Mouse (Mus musculus): ENCODE data around the gene Parn. TPM values are rescaled to one million over a fixed set of nuclear protein-coding genes. Genes with fewer than 3 reads are reported as not detected.

Gene Parn
- total and polyA plus RNA-seq, 3 experiments: 26.7 to 160 (median 38.2) TPM

- Histone ChIP-seq H3K36me3 (ENCODE audit: control insufficient read depth in 1 of 2, insufficient read depth in 2 of 2, low read length in 2 of 2) (peaks cover 2 to 15% of the 10 kb centered on the region in 2 experiments; a peak in 3 of 4 replicates), H3K4me3 (ENCODE audit: control insufficient read depth in 1 of 2, insufficient read depth in 1 of 2, low read depth in 2 of 2, low read length in 2 of 2) (no peak overlapping the region)
- no peak for DNase-seq (ENCODE audit: low read depth, low spot score)
Observed at GRCm38 (mm10) chr16:13608705-13609085, 59.3 kb downstream of the Parn start.

GRCm38 (mm10) chr16:13607987-13608704 is 59.8 kb downstream of the Parn start:
- Histone ChIP-seq H3K4me1 (ENCODE audit: control insufficient read depth in 1 of 2, insufficient read depth in 2 of 2, low read length in 2 of 2) (peaks cover 8 to 10% of the 10 kb centered on the region in 2 experiments; a peak in 3 of 4 replicates), H3K36me3 (ENCODE audit: control insufficient read depth in 1 of 2, insufficient read depth in 2 of 2, low read length in 2 of 2) (peaks cover 2 to 15% of the 10 kb centered on the region in 2 experiments; a peak in 3 of 4 replicates), H3K9ac (ENCODE audit: control insufficient read depth, low read depth, low read length, poor library complexity, severe bottlenecking) (no peak overlapping the region), H3K4me3 (ENCODE audit: control insufficient read depth in 1 of 2, insufficient read depth in 1 of 2, low read depth in 2 of 2, low read length in 2 of 2) (no peak overlapping the region), H3K9me3 (replicated peaks; ENCODE audit: insufficient read depth, low read length) (no peaks in the 10 kb centered on the region), H3K27me3 (ENCODE audit: control insufficient read depth in 1 of 2, insufficient read depth in 2 of 2, low read length in 2 of 2) (no peaks in the 10 kb centered on the region), H3K79me2 (ENCODE audit: control insufficient read depth, insufficient read depth, low read length, poor library complexity) (no peaks in the 10 kb centered on the region), H3K27ac (ENCODE audit: control insufficient read depth, low read depth, low read length) (no peak overlapping the region)
- DNase-seq (ENCODE audit: low read depth, low spot score): no peak
- TF ChIP-seq POLR2A (IDR thresholded peaks at IDR 0.05; ENCODE audit: control insufficient read depth in 1 of 2, insufficient read depth in 1 of 2, low read depth in 1 of 2, low read length in 2 of 2, poor library complexity in 1 of 2) (no peak), MYC (IDR thresholded peaks at IDR 0.05; ENCODE audit: low read depth, low read length) (no peak), E2F4 (IDR thresholded peaks at IDR 0.05; ENCODE audit: borderline replicate concordance, low read depth, low read length) (no peak), MAFK (IDR thresholded peaks at IDR 0.05; ENCODE audit: borderline replicate concordance, low read depth, low read length) (no peak), TAL1 (IDR thresholded peaks at IDR 0.05; ENCODE audit: low read length) (no peak), POLR2AphosphoS2 (IDR thresholded peaks at IDR 0.05; ENCODE audit: low read length) (no peak), MAX (IDR thresholded peaks at IDR 0.05; ENCODE audit: low read length) (no peak)

More at GRCm38 (mm10) chr16:13608705-13609085, 59.3 kb downstream of the Parn start:
- no peaks in the 10 kb centered on the region for H3K27me3 ChIP-seq (ENCODE audit: control insufficient read depth in 1 of 2, insufficient read depth in 2 of 2, low read length in 2 of 2)
- H3K79me2 ChIP-seq (ENCODE audit: control insufficient read depth, insufficient read depth, low read length, poor library complexity): no peaks in the 10 kb centered on the region
- no peak overlapping the region for H3K9ac ChIP-seq (ENCODE audit: control insufficient read depth, low read depth, low read length, poor library complexity, severe bottlenecking)
- no peak overlapping the region for H3K27ac ChIP-seq (ENCODE audit: control insufficient read depth, low read depth, low read length)
- H3K4me1 ChIP-seq (ENCODE audit: control insufficient read depth in 1 of 2, insufficient read depth in 2 of 2, low read length in 2 of 2): peaks cover 8 to 10% of the 10 kb centered on the region in 2 experiments; a peak in 3 of 4 replicates
- H3K9me3 ChIP-seq (replicated peaks; ENCODE audit: insufficient read depth, low read length): no peaks in the 10 kb centered on the region
- TF ChIP-seq NRF1 (IDR thresholded peaks at IDR 0.05; ENCODE audit: insufficient read depth, low read depth, low read length, poor library complexity, severe bottlenecking): no peak
- no peak for TF ChIP-seq UBTF (IDR thresholded peaks at IDR 0.05; ENCODE audit: borderline replicate concordance, insufficient read depth, low read depth, low read length)
- TF ChIP-seq CHD1 (IDR thresholded peaks at IDR 0.05; ENCODE audit: low read depth, low read length): no peak
- TF ChIP-seq BHLHE40 (IDR thresholded peaks at IDR 0.05; ENCODE audit: borderline replicate concordance, low read depth, low read length): no peak
- no peak for TF ChIP-seq POLR2A (IDR thresholded peaks at IDR 0.05; ENCODE audit: control insufficient read depth in 1 of 2, insufficient read depth in 1 of 2, low read depth in 1 of 2, low read length in 2 of 2, poor library complexity in 1 of 2)
- TF ChIP-seq MAZ (IDR thresholded peaks at IDR 0.05; ENCODE audit: low read depth, low read length): no peak
- TF ChIP-seq TBP (IDR thresholded peaks at IDR 0.05; ENCODE audit: low read depth, low read length): no peak
- no peak for TF ChIP-seq MYB (IDR thresholded peaks at IDR 0.05; ENCODE audit: low read depth, low read length)
- TF ChIP-seq MYC (IDR thresholded peaks at IDR 0.05; ENCODE audit: low read depth, low read length): no peak
- no peak for TF ChIP-seq TCF12 (IDR thresholded peaks at IDR 0.05; ENCODE audit: low read depth, low read length)
- no peak for TF ChIP-seq CTCF (IDR thresholded peaks at IDR 0.05 in 2 of 3, conservative IDR thresholded peaks at IDR 0.05 in 1 of 3; ENCODE audit: control insufficient read depth in 1 of 3, insufficient read depth in 1 of 3, low read depth in 2 of 3, low read length in 3 of 3, poor library complexity in 1 of 3, severe bottlenecking in 1 of 3)
- no peak for TF ChIP-seq MEF2A (IDR thresholded peaks at IDR 0.05; ENCODE audit: extremely low read depth, insufficient replicate concordance, low read depth, low read length, poor library complexity, severe bottlenecking)
- TF ChIP-seq SIN3A (IDR thresholded peaks at IDR 0.05; ENCODE audit: low read length): no peak
- TF ChIP-seq USF2 (IDR thresholded peaks at IDR 0.05; ENCODE audit: borderline replicate concordance in 1 of 2, insufficient read depth in 1 of 2, low read depth in 1 of 2, low read length in 2 of 2): no peak

All from MEL (cell line).